Mouse (Mus musculus) c-Kit-positive CD71-negative TER-119-negative erythroid progenitor cells, embryonic 14.5 days (primary cell): ENCODE data around the gene Cox5a.

Experiments
- DNase-seq: peaks from one replicate; pipeline ENCODE4 v3.0.0-alpha.2; 2013; ENCODE audit warnings: low read depth

The Cox5a gene

GRCm38 (mm10) chr9:57564609-57565008 is 43.5 kb downstream of the Cox5a start:
- no peak for DNase-seq

- DNase-seq = no peak
Observed at GRCm38 (mm10) chr9:57565741-57566221, 44.7 kb downstream of the Cox5a start.

DNA sequence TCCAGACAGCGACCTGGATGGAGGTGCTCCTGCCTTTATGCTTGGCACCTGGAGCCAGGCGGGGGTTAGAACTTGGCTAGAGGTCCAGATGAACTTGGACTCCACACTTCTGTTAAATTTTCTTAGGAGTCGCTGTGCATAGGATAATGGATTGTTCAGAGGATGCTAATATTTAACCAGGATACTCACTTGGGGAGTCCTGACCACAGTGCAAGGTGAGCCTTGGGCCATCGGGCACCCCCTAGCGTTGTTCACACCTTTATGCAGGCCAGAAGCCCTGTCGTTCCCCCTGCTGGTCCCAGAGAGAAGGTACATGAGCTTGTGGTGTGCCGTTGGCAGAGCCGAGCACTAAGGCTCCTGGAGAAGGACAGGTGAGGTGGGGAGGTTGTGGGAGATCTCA is 45.8 kb downstream of the Cox5a start:
- no peak for DNase-seq

- DNase-seq = no peak
Observed at GRCm38 (mm10) chr9:57568500-57568899, 47.4 kb downstream of the Cox5a start.

GRCm38 (mm10) chr9:57574397-57574796 is 53.3 kb downstream of the Cox5a start:
- DNase-seq = no peak

DNA sequence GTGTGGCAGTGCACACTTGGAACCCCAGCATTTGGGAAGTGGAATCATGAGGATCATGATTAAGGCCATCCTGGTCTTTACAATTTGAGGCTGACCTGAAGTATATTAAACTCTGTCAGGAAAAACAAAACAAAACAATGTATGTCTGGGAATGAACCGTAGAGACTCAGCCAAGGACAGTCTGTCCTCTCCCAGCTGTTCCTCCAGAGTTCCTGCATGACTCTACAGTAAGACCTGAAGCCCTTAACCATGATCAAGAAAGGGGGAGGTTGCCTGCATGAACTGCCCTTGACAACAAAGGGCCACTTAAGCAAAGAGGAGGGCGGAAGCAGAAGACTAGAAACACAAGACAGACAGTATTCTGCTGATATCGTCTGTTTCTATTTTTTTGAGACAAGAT is 54.5 kb downstream of the Cox5a start:
- no peak for DNase-seq

DNA sequence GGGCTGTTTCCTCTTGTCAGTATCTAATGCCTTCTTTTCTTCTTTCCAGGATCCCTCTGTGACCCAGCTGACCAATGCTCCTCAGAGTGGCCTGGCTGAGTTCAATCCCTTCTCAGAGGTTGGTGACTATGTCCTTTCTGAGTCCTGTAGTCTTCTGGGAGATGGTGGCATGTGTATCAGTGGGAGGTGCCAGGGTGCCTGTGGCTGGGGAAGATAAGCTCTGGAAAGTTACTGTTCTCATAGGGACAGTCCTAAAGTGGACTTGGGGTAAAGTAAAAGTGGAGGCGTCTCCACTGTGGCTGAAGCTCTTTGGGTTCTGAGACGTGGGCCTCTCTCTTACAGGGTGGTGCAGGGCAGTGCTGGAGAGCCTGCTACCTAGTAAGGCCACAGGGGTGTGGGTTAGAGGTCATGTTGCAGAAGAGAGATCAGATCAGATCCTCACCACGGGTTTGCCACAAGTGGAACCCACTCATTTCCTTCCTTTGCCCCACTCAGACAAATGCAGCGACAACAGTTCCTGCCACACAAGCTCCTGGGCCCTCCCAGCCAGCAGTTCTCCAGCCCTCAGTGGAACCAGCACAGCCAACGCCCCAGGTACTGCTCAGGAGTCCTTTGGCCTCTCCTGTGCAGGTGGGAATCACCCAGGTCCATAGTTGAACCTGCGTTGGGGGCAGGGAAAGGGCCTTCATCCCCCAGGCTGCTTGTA is 56.2 kb downstream of the Cox5a start:
- DNase-seq = no peak
